Mouse (Mus musculus): ENCODE data around the gene Fam178b. TPM values are rescaled to one million over a fixed set of nuclear protein-coding genes. Genes with fewer than 3 reads are reported as not detected.

The Fam178b gene
- polyA plus RNA-seq, 1 experiment = 410 TPM

- H3K4me1 ChIP-seq (ENCODE audit: control insufficient read depth, insufficient read depth, low read length) = peaks cover 10% of the 10 kb centered on the region
- no peaks in the 10 kb centered on the region for H3K36me3 ChIP-seq (ENCODE audit: control insufficient read depth, insufficient read depth, low read length)
- no peak overlapping the region for H3K27ac ChIP-seq (ENCODE audit: control insufficient read depth, insufficient read depth, low read depth, low read length)
- no peak overlapping the region for H3K4me3 ChIP-seq (ENCODE audit: control insufficient read depth, low read depth, low read length)
- TF ChIP-seq POLR2A (IDR thresholded peaks at IDR 0.05; ENCODE audit: control insufficient read depth, low read depth, low read length) (no peak), CTCF (IDR thresholded peaks at IDR 0.05; ENCODE audit: control insufficient read depth, insufficient read depth, insufficient replicate concordance, low read depth, low read length) (no peak)
- no peaks in the 10 kb centered on the region for H3K27me3 ChIP-seq (ENCODE audit: control insufficient read depth, insufficient read depth, low read length)
These were observed 11.9 kb upstream of the Fam178b start for GRCm38 (mm10) chr1:36694871-36695270.

- peak within 1 kb of the TSS; percentile 86 for H3K27ac ChIP-seq (ENCODE audit: control insufficient read depth, insufficient read depth, low read depth, low read length)
- no peaks in the 10 kb centered on the region for H3K36me3 ChIP-seq (ENCODE audit: control insufficient read depth, insufficient read depth, low read length)
- peak within 1 kb of the TSS; percentile 92 for H3K4me3 ChIP-seq (ENCODE audit: control insufficient read depth, low read depth, low read length)
- no peaks in the 10 kb centered on the region for H3K27me3 ChIP-seq (ENCODE audit: control insufficient read depth, insufficient read depth, low read length)
- peaks cover 10% of the 10 kb centered on the region for H3K4me1 ChIP-seq (ENCODE audit: control insufficient read depth, insufficient read depth, low read length)
- TF ChIP-seq CTCF (IDR thresholded peaks at IDR 0.05; ENCODE audit: control insufficient read depth, insufficient read depth, insufficient replicate concordance, low read depth, low read length) (no peak), POLR2A (IDR thresholded peaks at IDR 0.05; ENCODE audit: control insufficient read depth, low read depth, low read length) (peak; percentile 66; the same call in 1 of the 2 replicates)
These were observed 8.5 kb upstream of the Fam178b start, which contains the start of gene Cox5b for GRCm38 (mm10) chr1:36691271-36692155. Gene Cox5b, plus strand, starts transcription at chr1:36691449.

- TF ChIP-seq CTCF (IDR thresholded peaks at IDR 0.05; ENCODE audit: control insufficient read depth, insufficient read depth, insufficient replicate concordance, low read depth, low read length) (no peak), POLR2A (IDR thresholded peaks at IDR 0.05; ENCODE audit: control insufficient read depth, low read depth, low read length) (no peak)
- no peaks in the 10 kb centered on the region for H3K27me3 ChIP-seq (ENCODE audit: control insufficient read depth, insufficient read depth, low read length)
- peaks cover 10% of the 10 kb centered on the region for H3K4me1 ChIP-seq (ENCODE audit: control insufficient read depth, insufficient read depth, low read length)
- no peaks in the 10 kb centered on the region for H3K36me3 ChIP-seq (ENCODE audit: control insufficient read depth, insufficient read depth, low read length)
- H3K4me3 ChIP-seq (ENCODE audit: control insufficient read depth, low read depth, low read length) = peak overlapping the region; percentile 92
- H3K27ac ChIP-seq (ENCODE audit: control insufficient read depth, insufficient read depth, low read depth, low read length) = peak overlapping the region; percentile 86
These were observed 7.8 kb upstream of the Fam178b start for GRCm38 (mm10) chr1:36690671-36691235.

- Histone ChIP-seq H3K27me3 (ENCODE audit: control insufficient read depth, insufficient read depth, low read length) (no peaks in the 10 kb centered on the region), H3K27ac (ENCODE audit: control insufficient read depth, insufficient read depth, low read depth, low read length) (no peak overlapping the region), H3K36me3 (ENCODE audit: control insufficient read depth, insufficient read depth, low read length) (peaks cover 6% of the 10 kb centered on the region), H3K4me3 (ENCODE audit: control insufficient read depth, low read depth, low read length) (peak overlapping the region; percentile 92), H3K4me1 (ENCODE audit: control insufficient read depth, insufficient read depth, low read length) (peaks cover 9% of the 10 kb centered on the region)
- TF ChIP-seq CTCF (IDR thresholded peaks at IDR 0.05; ENCODE audit: control insufficient read depth, insufficient read depth, insufficient replicate concordance, low read depth, low read length) = peak; percentile 62; the same call in 1 of the 2 replicates
- TF ChIP-seq POLR2A (IDR thresholded peaks at IDR 0.05; ENCODE audit: control insufficient read depth, low read depth, low read length) = no peak
These were observed 956 bp upstream of the Fam178b start for GRCm38 (mm10) chr1:36683810-36684467.

- Histone ChIP-seq H3K36me3 (ENCODE audit: control insufficient read depth, insufficient read depth, low read length) (peaks cover 6% of the 10 kb centered on the region), H3K27me3 (ENCODE audit: control insufficient read depth, insufficient read depth, low read length) (no peaks in the 10 kb centered on the region), H3K27ac (ENCODE audit: control insufficient read depth, insufficient read depth, low read depth, low read length) (no peak overlapping the region), H3K4me3 (ENCODE audit: control insufficient read depth, low read depth, low read length) (peak overlapping the region; percentile 92), H3K4me1 (ENCODE audit: control insufficient read depth, insufficient read depth, low read length) (peaks cover 9% of the 10 kb centered on the region)
- TF ChIP-seq POLR2A (IDR thresholded peaks at IDR 0.05; ENCODE audit: control insufficient read depth, low read depth, low read length) (no peak), CTCF (IDR thresholded peaks at IDR 0.05; ENCODE audit: control insufficient read depth, insufficient read depth, insufficient replicate concordance, low read depth, low read length) (no peak)
These were observed 2.1 kb downstream of the Fam178b start for GRCm38 (mm10) chr1:36680893-36681292.

GRCm38 (mm10) chr1:36674936-36675335, 8.0 kb downstream of the Fam178b start:
- no peaks in the 10 kb centered on the region; the same call in 1 of the 2 replicates for H3K4me1 ChIP-seq (ENCODE audit: control insufficient read depth, insufficient read depth, low read length)
- H3K4me3 ChIP-seq (ENCODE audit: control insufficient read depth, low read depth, low read length) = no peak overlapping the region
- H3K36me3 ChIP-seq (ENCODE audit: control insufficient read depth, insufficient read depth, low read length) = no peaks in the 10 kb centered on the region; the same call in 1 of the 2 replicates
- H3K27ac ChIP-seq (ENCODE audit: control insufficient read depth, insufficient read depth, low read depth, low read length) = no peak overlapping the region
- no peaks in the 10 kb centered on the region for H3K27me3 ChIP-seq (ENCODE audit: control insufficient read depth, insufficient read depth, low read length)
- TF ChIP-seq CTCF (IDR thresholded peaks at IDR 0.05; ENCODE audit: control insufficient read depth, insufficient read depth, insufficient replicate concordance, low read depth, low read length) (no peak), POLR2A (IDR thresholded peaks at IDR 0.05; ENCODE audit: control insufficient read depth, low read depth, low read length) (no peak)
